Mouse (Mus musculus) lung, postnatal 0 days (tissue): Measurements from ENCODE around the gene Ctsw. TPM values are rescaled to one million over a fixed set of nuclear protein-coding genes. Genes with fewer than 3 reads are reported as not detected.

Experiments
- ATAC-seq: fragments of 200-750 bp; cut with Nextera tagmentation; 2 replicates; pipeline ENCODE4 v1.8.0; 2017; ENCODE audit warnings: moderate library complexity
- DNase-seq: peaks from one replicate; pipeline ENCODE4 v3.0.0-alpha.2; 2016; ENCODE audit warnings: low spot score
- H3K27ac ChIP-seq: fragments of 300-500 bp; sonication (generic); 2 replicates; pipeline ENCODE4 v1.5.1; 2014; ENCODE audit warnings: antibody characterized with exemption, mild to moderate bottlenecking, low read length, mixed read lengths
- H3K27me3 ChIP-seq: fragments of 300-500 bp; sonication (generic); replicated peaks from 2 replicates; pipeline ENCODE4 v1.6.1; 2014; ENCODE audit warnings: low read length, mixed read lengths; ENCODE audit not compliant: insufficient read depth
- H3K36me3 ChIP-seq: fragments of 300-500 bp; sonication (generic); 2 replicates; pipeline ENCODE4 v1.6.1; 2014; ENCODE audit warnings: low read length, mixed read lengths; ENCODE audit not compliant: insufficient read depth
- H3K4me1 ChIP-seq: fragments of 300-500 bp; sonication (generic); 2 replicates; pipeline ENCODE4 v1.6.1; 2014; ENCODE audit warnings: antibody characterized with exemption, low read depth, low read length, mixed read lengths; ENCODE audit not compliant: insufficient read depth
- H3K4me2 ChIP-seq: fragments of 300-500 bp; sonication (generic); replicated peaks from 2 replicates; pipeline ENCODE4 v1.6.1; 2014; ENCODE audit warnings: low read depth, mild to moderate bottlenecking, low read length, moderate library complexity, mixed read lengths
- H3K4me3 ChIP-seq: fragments of 300-500 bp; sonication (generic); 2 replicates; pipeline ENCODE4 v1.5.1; 2014; ENCODE audit warnings: low read depth, low read length
- H3K9ac ChIP-seq: fragments of 300-500 bp; sonication (generic); replicated peaks from 2 replicates; pipeline ENCODE4 v1.6.1; 2014; ENCODE audit warnings: low read depth, mild to moderate bottlenecking
- H3K9me3 ChIP-seq: fragments of 300-500 bp; sonication (generic); 2 replicates; pipeline ENCODE4 v1.6.1; 2016; ENCODE audit warnings: low read length, mixed read lengths
- CTCF ChIP-seq: IDR thresholded peaks from 2 replicates; pipeline ENCODE4 v1.5.1; 2016; ENCODE audit warnings: antibody characterized with exemption, mild to moderate bottlenecking
- EP300 ChIP-seq: IDR thresholded peaks from 2 replicates; pipeline ENCODE4 v1.6.1; 2016; ENCODE audit warnings: antibody characterized with exemption, mild to moderate bottlenecking, control low read depth
- WGBS: fragments of 180-500 bp; shearing (Covaris S2); extraction: QIAGEN DNeasy Blood & Tissue Kit; methylation state at CpG from one replicate; pipeline ENCODE4 v1.1.7; 2014; 5-methylcytosine and 5-hydroxymethylcytosine counted together
- polyA plus RNA-seq: library from polyadenylated mRNA; unstranded; fragments of >200 nt; fragmentation: Nextera tagmentation; extraction: Ambion mirVana; gene quantifications from 2 replicates; pipeline ENCODE4 v1.2.1, GENCODE M21; 2015

The Ctsw gene
- polyA plus RNA-seq, 1 experiment from 2014 or later: 2.6 TPM

DNA sequence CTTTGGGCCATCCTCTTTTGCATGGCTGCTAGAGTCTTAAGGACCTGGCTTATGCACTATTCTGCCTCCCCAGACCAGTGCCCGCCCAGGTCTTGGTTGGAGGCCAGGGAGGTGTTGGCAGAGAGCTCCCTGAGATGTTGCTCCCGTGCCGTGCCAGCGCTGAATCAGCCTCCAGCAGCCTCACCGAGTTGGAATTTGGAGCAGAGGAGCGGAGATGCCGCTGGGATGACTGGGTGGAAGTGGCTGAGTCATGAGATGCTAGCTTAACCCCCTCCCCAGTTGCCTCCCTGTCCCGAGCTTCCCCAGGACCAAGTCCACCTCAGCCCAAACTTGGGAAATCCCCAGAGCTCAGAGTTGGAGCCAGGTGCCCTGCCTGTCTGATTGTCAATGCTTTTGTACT lies 38.5 kb downstream of the Ctsw start:
- Histone ChIP-seq H3K36me3 (peaks cover 4% of the 10 kb centered on the region; the same call in 1 of the 2 replicates), H3K27me3 (no peaks in the 10 kb centered on the region), H3K27ac (no peak overlapping the region), H3K4me1 (peaks cover 22% of the 10 kb centered on the region; the same call in 1 of the 2 replicates), H3K4me3 (no peak overlapping the region), H3K9me3 (no peaks in the 10 kb centered on the region), H3K4me2 (no peak overlapping the region), H3K9ac (no peak overlapping the region)
- no peak for ATAC-seq
- no peak for TF ChIP-seq EP300
- TF ChIP-seq CTCF: no peak
- WGBS: 63% methylated on average over 8 of the region's 8 CpGs
- DNase-seq: peak; percentile 52

DNA sequence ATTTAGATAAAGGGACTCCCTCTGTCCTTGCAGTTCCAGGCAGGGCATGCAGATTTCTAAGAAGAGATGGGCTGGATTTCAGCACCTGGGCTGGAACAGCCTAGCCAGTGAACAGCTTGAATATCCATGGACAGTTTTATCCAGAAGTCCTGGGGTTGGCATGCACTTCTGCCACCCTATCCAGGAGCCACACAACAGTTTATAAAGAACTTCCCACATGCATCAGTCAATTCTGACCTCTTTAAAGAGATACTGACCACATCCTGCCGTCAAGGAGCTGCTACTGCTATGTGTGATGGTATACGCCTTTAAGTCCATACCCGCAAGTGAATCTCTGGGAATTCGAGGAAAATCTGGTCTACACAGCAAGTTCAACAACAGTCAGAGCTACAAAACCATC lies 39.1 kb downstream of the Ctsw start:
- no peak for ATAC-seq
- H3K27ac ChIP-seq: no peak overlapping the region
- no peaks in the 10 kb centered on the region for H3K9me3 ChIP-seq
- H3K4me1 ChIP-seq: peaks cover 22% of the 10 kb centered on the region; the same call in 1 of the 2 replicates
- peaks cover 4% of the 10 kb centered on the region; the same call in 1 of the 2 replicates for H3K36me3 ChIP-seq
- no peak for TF ChIP-seq EP300
- TF ChIP-seq CTCF: no peak
- no peak overlapping the region for H3K9ac ChIP-seq
- DNase-seq: no peak
- WGBS: 66% methylated on average over 4 of the region's 4 CpGs
- H3K27me3 ChIP-seq: no peaks in the 10 kb centered on the region
- no peak overlapping the region for H3K4me3 ChIP-seq
- H3K4me2 ChIP-seq: no peak overlapping the region

DNA sequence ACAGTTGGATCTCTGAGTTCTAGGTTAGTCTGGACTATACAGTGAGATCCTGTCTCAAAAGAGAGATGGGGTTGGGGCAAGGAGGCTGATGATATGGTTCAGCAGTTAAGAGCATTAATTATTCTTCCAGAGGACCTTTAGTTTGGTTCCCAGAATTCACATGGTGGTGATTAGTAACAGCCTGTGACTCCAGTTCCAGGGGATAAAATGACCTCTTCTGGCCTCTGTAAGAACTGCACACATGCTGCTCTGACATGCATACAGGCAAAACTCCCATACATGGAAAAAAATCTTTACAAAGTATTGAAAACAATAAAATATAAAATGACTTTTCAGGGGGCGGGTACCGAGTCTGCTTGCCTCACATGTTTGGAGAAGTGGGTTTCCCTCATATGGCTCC lies 40.2 kb downstream of the Ctsw start:
- Histone ChIP-seq H3K9me3 (no peaks in the 10 kb centered on the region), H3K4me1 (peaks cover 20% of the 10 kb centered on the region), H3K36me3 (peaks cover 4% of the 10 kb centered on the region; the same call in 1 of the 2 replicates), H3K27me3 (no peaks in the 10 kb centered on the region), H3K9ac (no peak overlapping the region), H3K4me2 (no peak overlapping the region), H3K27ac (no peak overlapping the region), H3K4me3 (no peak overlapping the region)
- TF ChIP-seq CTCF: peak; percentile 69
- no peak for TF ChIP-seq EP300
- 80% methylated on average over 2 of the region's 2 CpGs for WGBS
- peak; percentile 80 for DNase-seq
- no peak for ATAC-seq

DNA sequence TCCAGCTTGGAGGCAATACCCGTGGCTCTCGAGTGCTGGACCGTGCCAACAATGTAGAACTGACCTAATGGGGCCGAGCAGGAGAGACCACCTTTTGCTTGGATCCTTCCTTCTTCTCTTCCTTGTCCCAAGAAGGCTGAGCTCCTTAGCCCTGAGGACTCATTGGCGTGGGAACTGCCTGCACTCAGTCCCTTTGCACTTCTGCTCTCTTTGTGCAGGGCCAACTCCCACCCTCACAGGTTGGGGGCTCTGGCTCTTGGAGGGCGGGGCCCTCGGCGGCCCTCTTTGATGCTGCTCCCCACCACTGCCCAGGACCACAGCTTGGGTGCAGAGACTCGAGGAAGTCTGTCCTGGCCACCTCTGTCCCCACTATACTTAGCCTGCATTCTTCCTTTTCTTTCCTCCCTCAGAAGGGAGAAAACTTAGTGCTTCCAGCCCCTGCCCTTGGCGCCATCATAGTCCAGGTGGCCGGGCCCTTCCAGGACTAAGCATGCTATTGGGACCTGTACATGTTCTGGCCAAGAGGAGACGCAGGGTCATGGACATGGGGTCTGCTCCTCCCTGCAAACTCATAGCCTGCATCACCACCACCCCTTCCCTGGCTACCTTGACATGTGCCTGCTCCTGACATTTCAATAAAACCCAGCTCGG lies 41.5 kb downstream of the Ctsw start:
- Histone ChIP-seq H3K9ac (no peak overlapping the region), H3K36me3 (peaks cover 10% of the 10 kb centered on the region; the same call in 1 of the 2 replicates), H3K4me1 (peaks cover 23% of the 10 kb centered on the region), H3K27me3 (no peaks in the 10 kb centered on the region), H3K4me3 (no peak overlapping the region), H3K4me2 (peak overlapping the region; percentile 60; the same call in 1 of the 2 replicates), H3K9me3 (no peaks in the 10 kb centered on the region), H3K27ac (no peak overlapping the region)
- TF ChIP-seq EP300: no peak
- TF ChIP-seq CTCF: no peak
- DNase-seq (no peak), ATAC-seq (no peak)
- 86% methylated on average over 13 of the region's 13 CpGs for WGBS

DNA sequence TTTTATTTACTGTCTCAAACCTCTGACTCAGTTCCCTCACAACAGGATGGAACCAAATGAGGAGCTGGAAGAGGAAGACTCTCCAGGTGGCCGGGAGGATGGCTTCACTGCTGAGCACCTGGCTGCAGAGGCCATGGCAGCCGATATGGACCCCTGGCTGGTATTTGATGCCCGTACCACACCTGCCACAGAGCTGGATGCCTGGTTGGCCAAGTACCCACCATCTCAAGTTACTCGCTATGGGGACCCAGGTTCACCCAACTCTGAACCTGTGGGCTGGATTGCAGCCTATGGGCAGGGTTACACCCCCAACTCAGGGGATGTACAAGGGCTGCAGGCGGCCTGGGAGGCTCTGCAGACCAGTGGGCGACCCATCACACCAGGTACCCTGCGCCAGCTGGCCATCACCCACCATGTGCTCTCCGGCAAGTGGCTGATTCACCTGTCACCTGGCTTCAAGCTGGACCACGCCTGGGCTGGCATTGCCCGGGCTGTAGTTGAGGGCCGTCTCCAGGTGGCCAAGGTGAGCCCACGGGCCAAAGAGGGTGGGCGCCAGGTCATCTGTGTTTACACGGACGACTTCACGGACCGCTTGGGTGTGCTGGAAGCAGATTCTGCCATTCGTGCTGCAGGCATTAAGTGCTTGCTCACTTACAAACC lies 42.3 kb downstream of the Ctsw start:
- no peak for TF ChIP-seq EP300
- no peak for TF ChIP-seq CTCF
- Histone ChIP-seq H3K4me2 (peak overlapping the region; percentile 60), H3K27ac (peak overlapping the region; percentile 98), H3K4me3 (peak overlapping the region; percentile 92), H3K9me3 (no peaks in the 10 kb centered on the region), H3K4me1 (peaks cover 25% of the 10 kb centered on the region), H3K27me3 (no peaks in the 10 kb centered on the region), H3K36me3 (peaks cover 11% of the 10 kb centered on the region; the same call in 1 of the 2 replicates), H3K9ac (peak overlapping the region; percentile 82)
- ATAC-seq: no peak
- no peak for DNase-seq
- WGBS: 79% methylated on average over 18 of the region's 18 CpGs

DNA sequence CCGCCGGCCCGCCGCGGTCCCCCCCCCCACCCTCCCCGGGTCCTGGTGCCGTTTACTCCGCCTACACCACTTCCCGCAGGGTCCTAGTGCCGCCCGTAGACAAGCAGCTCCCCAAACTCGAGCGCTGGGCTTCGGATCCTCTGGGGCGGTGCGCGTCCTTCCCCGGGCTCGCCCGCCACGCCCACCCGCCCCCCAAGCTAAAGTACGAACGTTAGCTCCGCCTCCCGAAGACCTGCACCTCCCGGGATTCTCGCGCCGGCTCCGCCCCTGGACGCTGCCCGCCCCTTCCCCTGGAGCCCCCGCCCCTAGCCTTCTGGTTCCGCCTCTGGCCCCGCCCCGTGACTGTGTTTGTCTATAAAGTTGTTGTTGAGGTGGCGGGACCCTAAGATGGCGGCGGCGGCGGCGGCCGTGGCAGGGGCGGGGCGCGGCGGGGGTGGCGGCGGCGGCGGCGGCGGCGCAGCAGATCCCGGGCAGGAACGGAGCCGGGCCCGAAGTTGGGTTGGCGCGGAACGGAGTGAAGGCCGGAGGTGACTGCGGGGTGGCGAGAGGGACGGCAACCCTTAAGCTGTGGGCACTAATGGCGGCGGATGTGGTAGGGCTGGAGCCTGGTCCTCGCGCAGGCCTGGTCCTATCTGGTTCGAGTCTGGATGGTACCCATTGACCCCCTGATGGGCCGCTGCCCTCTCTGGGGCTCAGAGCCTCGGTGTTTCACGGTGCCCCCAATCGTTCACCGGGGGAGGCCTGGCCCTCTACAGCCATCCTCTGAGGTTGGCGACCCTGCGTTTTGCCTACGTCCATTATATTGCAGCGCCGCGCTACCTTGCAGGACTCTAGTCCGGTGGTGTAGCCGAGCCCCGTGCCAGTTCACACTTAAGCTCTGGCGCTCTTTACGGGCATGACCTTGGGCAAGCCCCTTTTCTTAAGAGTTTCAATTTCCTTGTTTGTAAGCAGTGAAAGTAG lies 43.2 kb downstream of the Ctsw start, which contains the start of the genes Drap1 and AI837181:
Gene Drap1 (minus strand): TSS at position 198 of the 960 bp plus-strand sequence.
Gene AI837181 (plus strand): TSS at position 363 of the 960 bp plus-strand sequence.
- Histone ChIP-seq H3K4me1 (peaks cover 25% of the 10 kb centered on the region), H3K27ac (peak within 1 kb of the TSS; percentile 98), H3K4me3 (peak within 1 kb of the TSS; percentile 92), H3K9ac (peak within 1 kb of the TSS; percentile 89), H3K4me2 (peak within 1 kb of the TSS; percentile 74), H3K36me3 (peaks cover 12% of the 10 kb centered on the region; the same call in 1 of the 2 replicates), H3K9me3 (no peaks in the 10 kb centered on the region), H3K27me3 (no peaks in the 10 kb centered on the region)
- TF ChIP-seq EP300 (peak; percentile 31; the same call in 1 of the 2 replicates), CTCF (no peak)
- ATAC-seq (peak; percentile 90), DNase-seq (peak; percentile 99)
- WGBS: 2% methylated on average over 54 of the region's 87 CpGs
